Mouse (Mus musculus): ENCODE data around the gene Afg1l. TPM values are rescaled to one million over a fixed set of nuclear protein-coding genes. Genes with fewer than 3 reads are reported as not detected.

The Afg1l gene
- 8.3 and 8.9 TPM in 2 replicates for polyA plus RNA-seq (2015; fragmentation: Nextera tagmentation; extraction: Ambion mirVana)

GRCm38 (mm10) chr10:42478341-42478720 lies at the start of gene Afg1l:
Gene Afg1l (minus strand): TSS chr10:42478565.

GRCm38 (mm10) chr10:42501775-42502348 lies 23.5 kb upstream of the Afg1l start, which contains the start of gene Snx3:
Gene Snx3 (plus strand): TSS chr10:42502030.

GRCm38 (mm10) chr10:42276507-42277345 lies 201.6 kb downstream of the Afg1l start, which contains the start of gene Foxo3:
Gene Foxo3 (minus strand): TSS chr10:42276755.

Other genes starting within 250 kb of the Afg1l start
- gene Foxo3, start 201.8 kb downstream of the Afg1l start, polyA plus RNA-seq (2015; fragmentation: Nextera tagmentation; extraction: Ambion mirVana): 6.4 and 7.1 TPM in 2 replicates
- gene Snx3, start 23.5 kb upstream of the Afg1l start, polyA plus RNA-seq (2015; fragmentation: Nextera tagmentation; extraction: Ambion mirVana): 391 and 403 TPM in 2 replicates
- gene Nr2e1, start 105.1 kb upstream of the Afg1l start, polyA plus RNA-seq (2015; fragmentation: Nextera tagmentation; extraction: Ambion mirVana): not detected in 2 replicates
- 35.4 and 35.9 TPM in 2 replicates for gene Ostm1, start 105.3 kb upstream of the Afg1l start, polyA plus RNA-seq (2015; fragmentation: Nextera tagmentation; extraction: Ambion mirVana)

All from neural tube, postnatal 0 days (tissue).